Mouse (Mus musculus): ENCODE data around the gene Tns2. TPM values are rescaled to one million over a fixed set of nuclear protein-coding genes. Genes with fewer than 3 reads are reported as not detected.

Gene Tns2
- polyA plus RNA-seq, 1 experiment from 2014 or later, result 8.7 TPM

GRCm38 (mm10) chr15:102100996-102101671 is 921 bp downstream of the Tns2 start:
- H3K4me1 ChIP-seq (ENCODE audit: control insufficient read depth, insufficient read depth, low read depth, low read length), result peaks cover 53% of the 10 kb centered on the region
- peak overlapping the region; percentile 55 for H3K27ac ChIP-seq (ENCODE audit: low read depth, low read length)
- 26% methylated on average over 10 of the region's 10 CpGs for WGBS
- peaks cover 9% of the 10 kb centered on the region for H3K27me3 ChIP-seq (replicated peaks; ENCODE audit: control insufficient read depth, insufficient read depth, low read length)
- peak overlapping the region; percentile 64 for H3K9ac ChIP-seq (ENCODE audit: low read depth, low read length)
- peak overlapping the region; percentile 49 for H3K4me3 ChIP-seq (ENCODE audit: low read length)
- no peaks in the 10 kb centered on the region for H3K9me3 ChIP-seq (ENCODE audit: control insufficient read depth, low read length)
- no peak for ATAC-seq
- H3K4me2 ChIP-seq (ENCODE audit: low read length), result peak overlapping the region; percentile 77
- peaks cover 9% of the 10 kb centered on the region; the same call in 1 of the 2 replicates for H3K36me3 ChIP-seq (ENCODE audit: control insufficient read depth, insufficient read depth, low read length)

- peak overlapping the region; percentile 77 for H3K4me2 ChIP-seq (ENCODE audit: low read length)
- H3K36me3 ChIP-seq (ENCODE audit: control insufficient read depth, insufficient read depth, low read length), result peaks cover 9% of the 10 kb centered on the region; the same call in 1 of the 2 replicates
- peaks cover 57% of the 10 kb centered on the region for H3K4me1 ChIP-seq (ENCODE audit: control insufficient read depth, insufficient read depth, low read depth, low read length)
- H3K27me3 ChIP-seq (replicated peaks; ENCODE audit: control insufficient read depth, insufficient read depth, low read length), result peaks cover 11% of the 10 kb centered on the region
- H3K9me3 ChIP-seq (ENCODE audit: control insufficient read depth, low read length), result no peaks in the 10 kb centered on the region
- peak overlapping the region; percentile 19; the same call in 1 of the 2 replicates for H3K9ac ChIP-seq (ENCODE audit: low read depth, low read length)
- ATAC-seq, result peak; percentile 5; the same call in 1 of the 2 replicates
- no peak overlapping the region for H3K4me3 ChIP-seq (ENCODE audit: low read length)
- WGBS, result 26% methylated on average over 11 of the region's 11 CpGs
- H3K27ac ChIP-seq (ENCODE audit: low read depth, low read length), result peak overlapping the region; percentile 74
These were observed 1.7 kb downstream of the Tns2 start for GRCm38 (mm10) chr15:102101672-102102541.

GRCm38 (mm10) chr15:102102548-102103121 is 2.4 kb downstream of the Tns2 start:
- Histone ChIP-seq H3K9me3 (ENCODE audit: control insufficient read depth, low read length) (no peaks in the 10 kb centered on the region), H3K9ac (ENCODE audit: low read depth, low read length) (peak overlapping the region; percentile 56), H3K4me3 (ENCODE audit: low read length) (peak overlapping the region; percentile 29), H3K4me1 (ENCODE audit: control insufficient read depth, insufficient read depth, low read depth, low read length) (peaks cover 60% of the 10 kb centered on the region), H3K36me3 (ENCODE audit: control insufficient read depth, insufficient read depth, low read length) (peaks cover 5% of the 10 kb centered on the region; the same call in 1 of the 2 replicates), H3K27ac (ENCODE audit: low read depth, low read length) (peak overlapping the region; percentile 74), H3K27me3 (replicated peaks; ENCODE audit: control insufficient read depth, insufficient read depth, low read length) (peaks cover 11% of the 10 kb centered on the region), H3K4me2 (ENCODE audit: low read length) (peak overlapping the region; percentile 36)
- ATAC-seq, result no peak
- 16% methylated on average over 6 of the region's 6 CpGs for WGBS

- Histone ChIP-seq H3K36me3 (ENCODE audit: control insufficient read depth, insufficient read depth, low read length) (no peaks in the 10 kb centered on the region), H3K4me2 (ENCODE audit: low read length) (peak overlapping the region; percentile 36), H3K4me3 (ENCODE audit: low read length) (peak overlapping the region; percentile 29), H3K27me3 (replicated peaks; ENCODE audit: control insufficient read depth, insufficient read depth, low read length) (peaks cover 14% of the 10 kb centered on the region), H3K9me3 (ENCODE audit: control insufficient read depth, low read length) (no peaks in the 10 kb centered on the region), H3K9ac (ENCODE audit: low read depth, low read length) (peak overlapping the region; percentile 56), H3K27ac (ENCODE audit: low read depth, low read length) (peak overlapping the region; percentile 74), H3K4me1 (ENCODE audit: control insufficient read depth, insufficient read depth, low read depth, low read length) (peaks cover 60% of the 10 kb centered on the region)
- ATAC-seq, result no peak
- 7% methylated on average over 14 of the region's 14 CpGs for WGBS
These were observed 3.2 kb downstream of the Tns2 start for GRCm38 (mm10) chr15:102103371-102103946.

- H3K27me3 ChIP-seq (replicated peaks; ENCODE audit: control insufficient read depth, insufficient read depth, low read length), result peaks cover 14% of the 10 kb centered on the region
- peaks cover 60% of the 10 kb centered on the region for H3K4me1 ChIP-seq (ENCODE audit: control insufficient read depth, insufficient read depth, low read depth, low read length)
- peak overlapping the region; percentile 29 for H3K4me3 ChIP-seq (ENCODE audit: low read length)
- no peaks in the 10 kb centered on the region for H3K36me3 ChIP-seq (ENCODE audit: control insufficient read depth, insufficient read depth, low read length)
- peak overlapping the region; percentile 45; the same call in 1 of the 2 replicates for H3K9ac ChIP-seq (ENCODE audit: low read depth, low read length)
- 29% methylated on average over 12 of the region's 12 CpGs for WGBS
- H3K27ac ChIP-seq (ENCODE audit: low read depth, low read length), result peak overlapping the region; percentile 74; the same call in 1 of the 2 replicates
- no peak for ATAC-seq
- H3K4me2 ChIP-seq (ENCODE audit: low read length), result peak overlapping the region; percentile 36
- H3K9me3 ChIP-seq (ENCODE audit: control insufficient read depth, low read length), result no peaks in the 10 kb centered on the region
These were observed 3.8 kb downstream of the Tns2 start for GRCm38 (mm10) chr15:102103947-102104555.

GRCm38 (mm10) chr15:102105360-102105759 is 5.1 kb downstream of the Tns2 start:
- Histone ChIP-seq H3K36me3 (ENCODE audit: control insufficient read depth, insufficient read depth, low read length) (no peaks in the 10 kb centered on the region), H3K27me3 (replicated peaks; ENCODE audit: control insufficient read depth, insufficient read depth, low read length) (peaks cover 14% of the 10 kb centered on the region), H3K9me3 (ENCODE audit: control insufficient read depth, low read length) (no peaks in the 10 kb centered on the region), H3K4me1 (ENCODE audit: control insufficient read depth, insufficient read depth, low read depth, low read length) (peaks cover 58% of the 10 kb centered on the region), H3K9ac (ENCODE audit: low read depth, low read length) (no peak overlapping the region), H3K4me3 (ENCODE audit: low read length) (no peak overlapping the region), H3K27ac (ENCODE audit: low read depth, low read length) (no peak overlapping the region; the same call in 1 of the 2 replicates), H3K4me2 (ENCODE audit: low read length) (peak overlapping the region; percentile 24)
- no peak for ATAC-seq
- 29% methylated on average over 5 of the region's 5 CpGs for WGBS

- peaks cover 14% of the 10 kb centered on the region for H3K27me3 ChIP-seq (replicated peaks; ENCODE audit: control insufficient read depth, insufficient read depth, low read length)
- H3K36me3 ChIP-seq (ENCODE audit: control insufficient read depth, insufficient read depth, low read length), result no peaks in the 10 kb centered on the region
- H3K4me1 ChIP-seq (ENCODE audit: control insufficient read depth, insufficient read depth, low read depth, low read length), result peaks cover 52% of the 10 kb centered on the region
- H3K4me3 ChIP-seq (ENCODE audit: low read length), result peak overlapping the region; percentile 3; the same call in 1 of the 2 replicates
- no peaks in the 10 kb centered on the region for H3K9me3 ChIP-seq (ENCODE audit: control insufficient read depth, low read length)
- H3K27ac ChIP-seq (ENCODE audit: low read depth, low read length), result no peak overlapping the region
- 28% methylated on average over 18 of the region's 18 CpGs for WGBS
- no peak for ATAC-seq
- H3K4me2 ChIP-seq (ENCODE audit: low read length), result peak overlapping the region; percentile 74
- H3K9ac ChIP-seq (ENCODE audit: low read depth, low read length), result no peak overlapping the region
These were observed 5.8 kb downstream of the Tns2 start for GRCm38 (mm10) chr15:102105764-102106730.

Measured in hindbrain, embryonic 16.5 days (tissue).